Mouse (Mus musculus) limb, embryonic 10.5 days (tissue): ENCODE data around the gene Ptpro. TPM values are rescaled to one million over a fixed set of nuclear protein-coding genes. Genes with fewer than 3 reads are reported as not detected.

Experiments
- DNase-seq: peaks from one replicate; pipeline ENCODE4 v3.0.0-alpha.2; 2017; ENCODE audit warnings: low spot score
- H3K27ac ChIP-seq: fragments of 300-500 bp; sonication (generic); 2 replicates; pipeline ENCODE4 v1.5.1; 2016; ENCODE audit warnings: mild to moderate bottlenecking
- H3K27me3 ChIP-seq: fragments of 300-500 bp; sonication (generic); 2 replicates; pipeline ENCODE4 v1.6.1; 2016; ENCODE audit warnings: low read depth, mild to moderate bottlenecking; ENCODE audit not compliant: poor library complexity, severe bottlenecking
- H3K36me3 ChIP-seq: fragments of 300-500 bp; sonication (generic); 2 replicates; pipeline ENCODE4 v1.6.1; 2016; ENCODE audit warnings: mild to moderate bottlenecking, moderate library complexity
- H3K4me1 ChIP-seq: fragments of 300-500 bp; sonication (generic); 2 replicates; pipeline ENCODE4 v1.6.1; 2016
- H3K4me3 ChIP-seq: fragments of 300-500 bp; sonication (generic); 2 replicates; pipeline ENCODE4 v1.5.1; 2016; ENCODE audit warnings: mild to moderate bottlenecking, moderate library complexity
- H3K9me3 ChIP-seq: fragments of 300-500 bp; sonication (generic); replicated peaks from 2 replicates; pipeline ENCODE4 v1.6.1; 2016; ENCODE audit warnings: mild to moderate bottlenecking
- WGBS: fragments of 180-500 bp; shearing (Covaris S2); methylation state at CpG from one replicate; pipeline ENCODE4 v1.1.7; 2016; 5-methylcytosine and 5-hydroxymethylcytosine counted together
- polyA plus RNA-seq: library from polyadenylated mRNA; unstranded; fragments of >200 nt; fragmentation: Nextera tagmentation; extraction: Ambion mirVana; gene quantifications from 2 replicates; pipeline ENCODE4 v1.2.1, GENCODE M21; 2016

The Ptpro gene
- polyA plus RNA-seq, 1 experiment from 2014 or later: 0.10 TPM

DNA sequence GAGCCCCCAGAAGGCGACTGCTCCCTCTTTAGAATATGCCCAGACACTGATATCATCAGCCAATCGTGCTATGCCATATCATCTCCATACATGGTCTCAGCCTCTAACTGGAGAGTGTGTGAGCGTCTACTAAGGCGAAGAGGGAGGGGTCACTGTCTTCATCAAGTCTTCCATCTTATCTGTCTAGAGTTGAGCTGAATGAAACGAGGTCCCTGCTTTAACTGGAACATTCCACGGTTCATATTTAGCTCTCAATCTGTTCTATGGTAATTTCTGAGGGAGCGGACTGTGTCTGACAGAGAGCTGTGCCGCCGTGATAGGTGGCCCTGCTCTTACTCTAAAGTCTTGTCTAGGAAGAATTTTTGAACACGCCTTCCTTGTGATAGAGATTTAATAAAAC, 16.5 kb downstream of the Ptpro start:
- 90% methylated on average over 10 of the region's 10 CpGs for WGBS
- Histone ChIP-seq H3K27ac (no peak overlapping the region), H3K36me3 (no peaks in the 10 kb centered on the region), H3K9me3 (no peaks in the 10 kb centered on the region), H3K4me1 (no peaks in the 10 kb centered on the region), H3K27me3 (no peaks in the 10 kb centered on the region), H3K4me3 (no peak overlapping the region)
- no peak for DNase-seq

- no peaks in the 10 kb centered on the region for H3K9me3 ChIP-seq
- no peak overlapping the region for H3K27ac ChIP-seq
- H3K36me3 ChIP-seq: no peaks in the 10 kb centered on the region
- H3K27me3 ChIP-seq: no peaks in the 10 kb centered on the region
- H3K4me3 ChIP-seq: no peak overlapping the region
- no peak for DNase-seq
- WGBS: 93% methylated on average over 8 of the region's 8 CpGs
- H3K4me1 ChIP-seq: no peaks in the 10 kb centered on the region
Measured at GRCm38 (mm10) chr6:137272513-137272912, 20.4 kb downstream of the Ptpro start.

DNA sequence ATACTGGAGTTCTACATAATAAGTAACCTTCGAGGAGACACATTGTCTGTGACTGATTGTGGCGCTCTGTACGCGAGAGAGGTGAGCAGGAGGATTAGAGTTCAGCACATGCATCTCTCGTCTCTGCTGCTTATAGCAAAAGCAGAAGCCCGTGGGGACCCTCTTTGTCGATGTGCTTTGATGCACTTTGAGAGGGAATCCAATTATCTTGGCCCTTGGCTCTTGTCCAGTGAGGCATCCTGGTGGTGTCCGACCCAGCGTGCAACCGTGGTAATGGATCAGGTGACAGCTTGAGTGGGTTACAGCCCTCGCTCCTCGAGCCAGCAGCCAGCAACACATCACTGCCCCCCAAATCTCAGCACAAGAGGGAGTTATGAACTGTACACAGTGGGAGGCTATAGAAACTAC, 25.5 kb downstream of the Ptpro start:
- H3K36me3 ChIP-seq: no peaks in the 10 kb centered on the region
- no peak overlapping the region for H3K27ac ChIP-seq
- 80% methylated on average over 12 of the region's 12 CpGs for WGBS
- H3K27me3 ChIP-seq: no peaks in the 10 kb centered on the region
- 0 out of 2 replicates have a peak, but pooled peaks cover 3% of the 10 kb centered on the region for H3K4me1 ChIP-seq
- no peak for DNase-seq
- H3K4me3 ChIP-seq: no peak overlapping the region
- no peaks in the 10 kb centered on the region for H3K9me3 ChIP-seq

DNA sequence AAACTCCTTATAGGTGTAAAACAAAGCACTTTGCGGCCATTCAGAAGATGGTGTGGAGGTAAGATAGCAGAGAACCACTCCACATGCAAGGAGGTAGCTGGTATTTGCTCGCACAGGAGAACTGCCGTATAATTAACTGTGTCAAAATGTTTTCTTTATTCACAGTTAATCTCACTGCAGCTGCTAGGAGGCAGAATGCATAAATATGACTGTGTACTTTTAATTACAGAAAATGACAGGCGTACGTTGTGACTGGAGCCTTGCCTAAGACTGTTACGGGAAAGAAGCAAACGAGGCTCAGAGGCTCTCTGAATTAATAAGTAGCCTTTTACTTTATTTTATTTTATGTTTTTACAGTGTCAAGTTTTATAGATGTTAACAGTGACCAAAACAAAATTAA, 27.5 kb downstream of the Ptpro start:
- Histone ChIP-seq H3K27ac (no peak overlapping the region), H3K4me3 (no peak overlapping the region), H3K4me1 (0 out of 2 replicates have a peak, but pooled peaks cover 3% of the 10 kb centered on the region), H3K9me3 (no peaks in the 10 kb centered on the region), H3K36me3 (no peaks in the 10 kb centered on the region), H3K27me3 (peaks cover 5% of the 10 kb centered on the region; the same call in 1 of the 2 replicates)
- DNase-seq: no peak
- WGBS: 84% methylated on average over 7 of the region's 7 CpGs

- Histone ChIP-seq H3K4me1 (0 out of 2 replicates have a peak, but pooled peaks cover 3% of the 10 kb centered on the region), H3K36me3 (no peaks in the 10 kb centered on the region), H3K4me3 (no peak overlapping the region), H3K9me3 (no peaks in the 10 kb centered on the region), H3K27me3 (peaks cover 5% of the 10 kb centered on the region; the same call in 1 of the 2 replicates), H3K27ac (no peak overlapping the region)
- WGBS: 88% methylated on average over 6 of the region's 6 CpGs
- no peak for DNase-seq
Measured at GRCm38 (mm10) chr6:137281541-137282049, 29.5 kb downstream of the Ptpro start.

DNA sequence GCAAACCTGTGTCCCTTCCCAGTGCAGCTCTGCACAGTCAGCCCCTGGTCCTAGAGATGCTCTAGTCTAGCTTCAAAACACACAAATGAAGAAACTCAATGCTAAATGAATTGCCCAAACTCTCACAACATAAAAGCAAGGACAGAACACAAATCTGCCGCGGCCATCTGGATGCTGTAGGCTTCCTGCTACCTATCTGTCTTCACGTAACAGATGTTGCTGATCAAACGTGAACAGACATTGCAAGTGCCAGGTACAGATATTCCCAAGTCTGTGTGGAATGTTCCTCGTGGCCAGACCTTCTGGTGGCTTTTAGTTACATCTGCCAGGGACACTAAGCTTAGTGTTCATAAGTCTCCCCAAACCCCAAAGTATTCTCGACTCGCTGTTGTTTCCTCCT, 29.9 kb downstream of the Ptpro start:
- no peaks in the 10 kb centered on the region for H3K9me3 ChIP-seq
- 80% methylated on average over 7 of the region's 7 CpGs for WGBS
- no peak overlapping the region for H3K27ac ChIP-seq
- no peak for DNase-seq
- H3K36me3 ChIP-seq: no peaks in the 10 kb centered on the region
- 0 out of 2 replicates have a peak, but pooled peaks cover 3% of the 10 kb centered on the region for H3K4me1 ChIP-seq
- no peak overlapping the region for H3K4me3 ChIP-seq
- peaks cover 5% of the 10 kb centered on the region; the same call in 1 of the 2 replicates for H3K27me3 ChIP-seq

GRCm38 (mm10) chr6:137286376-137286775, 34.3 kb downstream of the Ptpro start:
- Histone ChIP-seq H3K4me1 (0 out of 2 replicates have a peak, but pooled peaks cover under 1% of the 10 kb centered on the region), H3K36me3 (no peaks in the 10 kb centered on the region), H3K27me3 (peaks cover 5% of the 10 kb centered on the region; the same call in 1 of the 2 replicates), H3K9me3 (no peaks in the 10 kb centered on the region), H3K27ac (no peak overlapping the region), H3K4me3 (no peak overlapping the region)
- no peak for DNase-seq
- WGBS: 91% methylated on average over 6 of the region's 6 CpGs

DNA sequence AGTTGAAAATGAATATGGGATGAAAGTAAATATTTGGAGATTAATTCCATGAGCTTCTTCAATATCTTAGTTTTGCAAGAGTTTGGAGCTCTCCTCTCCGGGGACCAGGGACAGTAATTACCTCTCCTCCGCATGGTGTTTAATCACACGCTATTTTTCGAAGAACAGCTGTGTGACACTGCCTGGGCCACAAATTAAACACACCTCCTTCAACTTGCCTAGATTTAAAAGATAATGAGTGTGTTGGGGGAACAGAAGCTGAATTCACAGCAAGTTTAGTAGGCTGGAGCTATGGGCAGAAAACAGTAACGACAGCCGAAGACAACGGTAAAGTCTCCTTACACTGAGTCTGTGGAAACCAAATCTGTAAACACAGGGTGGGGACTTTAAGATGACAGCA, 35.7 kb downstream of the Ptpro start:
- no peak overlapping the region for H3K27ac ChIP-seq
- H3K36me3 ChIP-seq: no peaks in the 10 kb centered on the region
- H3K4me3 ChIP-seq: no peak overlapping the region
- no peaks in the 10 kb centered on the region for H3K4me1 ChIP-seq
- 91% methylated on average over 7 of the region's 7 CpGs for WGBS
- peaks cover 5% of the 10 kb centered on the region; the same call in 1 of the 2 replicates for H3K27me3 ChIP-seq
- DNase-seq: no peak
- no peaks in the 10 kb centered on the region for H3K9me3 ChIP-seq

DNA sequence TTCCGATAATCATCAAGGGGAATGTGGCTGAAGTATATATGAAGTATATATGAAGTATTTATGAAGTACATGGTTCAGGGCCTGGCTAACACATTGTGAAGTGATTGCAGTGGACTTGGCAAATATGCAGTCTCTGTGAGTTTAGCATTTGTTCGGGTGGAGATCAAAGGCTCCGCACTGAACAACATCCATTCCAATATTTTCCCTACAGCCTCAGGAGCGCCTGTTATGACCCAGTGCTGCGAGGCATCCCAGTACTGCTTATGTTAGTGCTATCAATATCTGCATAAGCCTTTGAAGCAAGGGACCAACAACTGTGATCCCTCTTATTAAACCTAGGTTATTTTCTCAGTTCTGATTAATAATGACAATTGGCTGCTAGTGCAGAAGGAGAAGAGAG, 36.1 kb downstream of the Ptpro start:
- H3K9me3 ChIP-seq: no peaks in the 10 kb centered on the region
- H3K36me3 ChIP-seq: no peaks in the 10 kb centered on the region
- no peak overlapping the region for H3K4me3 ChIP-seq
- no peak for DNase-seq
- no peak overlapping the region for H3K27ac ChIP-seq
- 97% methylated on average over 5 of the region's 5 CpGs for WGBS
- H3K4me1 ChIP-seq: no peaks in the 10 kb centered on the region
- peaks cover 5% of the 10 kb centered on the region; the same call in 1 of the 2 replicates for H3K27me3 ChIP-seq

- DNase-seq: no peak
- no peak overlapping the region for H3K4me3 ChIP-seq
- H3K4me1 ChIP-seq: peaks cover 8% of the 10 kb centered on the region
- 83% methylated on average over 2 of the region's 2 CpGs for WGBS
- no peak overlapping the region for H3K27ac ChIP-seq
- H3K27me3 ChIP-seq: no peaks in the 10 kb centered on the region
- no peaks in the 10 kb centered on the region for H3K9me3 ChIP-seq
- H3K36me3 ChIP-seq: no peaks in the 10 kb centered on the region
Measured at GRCm38 (mm10) chr6:137292421-137292820, 40.3 kb downstream of the Ptpro start.

DNA sequence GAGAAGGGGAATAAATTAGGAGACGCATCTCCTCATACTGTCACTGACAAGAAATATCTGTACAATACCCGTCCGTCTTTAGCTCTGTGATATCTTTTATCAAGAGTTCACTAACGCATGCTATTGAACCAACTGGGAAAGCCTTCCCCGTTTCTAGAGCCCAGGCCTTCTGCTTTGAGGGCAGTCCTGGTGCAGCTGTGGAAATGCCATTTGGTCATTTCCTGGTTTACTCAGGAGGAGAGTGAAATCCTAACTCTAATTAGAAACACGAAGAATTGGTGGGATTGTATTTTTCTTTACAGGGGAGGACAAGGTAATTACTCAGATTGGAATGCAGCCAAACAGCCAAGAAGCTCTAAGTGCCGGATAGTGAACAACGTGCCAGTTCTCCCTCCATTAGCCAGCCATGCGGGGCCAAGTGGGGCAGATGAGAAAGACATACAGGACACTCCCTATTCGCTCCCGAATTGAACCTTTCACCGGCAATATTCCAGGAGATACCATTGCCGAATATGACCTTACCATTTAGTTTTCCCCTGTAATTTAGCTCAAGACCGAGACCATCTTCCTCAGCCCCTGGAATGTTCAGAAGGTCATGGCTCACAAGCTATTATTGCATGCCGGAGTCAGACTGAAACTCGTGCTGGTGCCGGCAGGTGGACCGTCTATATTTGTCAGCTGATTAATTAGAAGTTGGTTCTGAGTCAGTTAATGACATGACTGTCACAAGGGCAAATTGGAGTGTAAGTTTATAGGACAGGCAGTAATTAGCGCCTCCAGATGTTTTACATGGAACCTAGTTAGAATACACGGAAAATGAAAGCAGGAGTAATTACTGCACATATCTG, 43.1 kb downstream of the Ptpro start:
- no peak for DNase-seq
- Histone ChIP-seq H3K27me3 (no peaks in the 10 kb centered on the region), H3K4me1 (peaks cover 8% of the 10 kb centered on the region), H3K4me3 (no peak overlapping the region), H3K9me3 (no peaks in the 10 kb centered on the region), H3K36me3 (no peaks in the 10 kb centered on the region), H3K27ac (no peak overlapping the region)
- 72% methylated on average over 20 of the region's 20 CpGs for WGBS

DNA sequence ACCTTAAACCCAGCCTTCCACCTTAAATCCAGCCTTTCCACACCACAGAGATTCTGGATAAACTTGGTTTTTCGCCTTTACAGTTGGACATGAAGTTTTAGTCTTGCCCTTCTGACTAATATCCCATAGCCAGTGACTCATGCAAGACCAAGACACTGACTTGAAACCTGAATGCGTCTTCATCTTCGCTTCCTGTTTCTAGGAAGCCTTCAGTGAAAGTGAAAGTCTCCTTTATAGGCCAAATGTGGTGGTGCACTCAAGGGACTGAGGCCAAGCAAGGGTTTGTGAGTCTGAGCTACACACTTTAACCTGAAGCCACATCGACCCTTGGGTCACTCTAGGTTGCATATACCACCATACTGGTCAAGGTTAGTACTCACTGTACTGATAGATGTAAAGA, 50.4 kb downstream of the Ptpro start:
- H3K27me3 ChIP-seq: no peaks in the 10 kb centered on the region
- no peak for DNase-seq
- H3K4me1 ChIP-seq: no peaks in the 10 kb centered on the region
- no peak overlapping the region for H3K27ac ChIP-seq
- H3K36me3 ChIP-seq: no peaks in the 10 kb centered on the region
- H3K4me3 ChIP-seq: no peak overlapping the region
- H3K9me3 ChIP-seq: no peaks in the 10 kb centered on the region
- WGBS: 85% methylated on average over 4 of the region's 4 CpGs

DNA sequence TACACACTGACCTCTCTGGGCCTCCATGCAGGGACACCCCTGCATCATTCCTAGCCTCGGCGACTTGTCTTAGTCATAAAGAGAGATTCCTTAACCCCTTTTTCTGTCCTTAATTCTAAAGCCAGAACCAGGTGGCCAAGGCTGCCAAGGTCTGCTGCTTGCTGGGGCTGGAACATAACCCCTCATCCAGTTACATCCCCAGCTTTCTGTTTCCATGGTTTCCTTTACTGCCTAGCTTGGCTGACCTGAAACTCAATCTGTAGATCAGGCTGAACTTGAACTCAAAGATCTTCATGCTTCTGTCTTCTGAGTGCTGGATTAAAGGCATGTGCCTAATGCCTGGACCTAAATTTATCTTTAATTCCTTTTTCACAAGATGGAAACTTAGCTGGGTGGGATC, 51.7 kb downstream of the Ptpro start:
- 80% methylated on average over 2 of the region's 2 CpGs for WGBS
- DNase-seq: no peak
- Histone ChIP-seq H3K9me3 (no peaks in the 10 kb centered on the region), H3K36me3 (no peaks in the 10 kb centered on the region), H3K4me3 (no peak overlapping the region), H3K4me1 (no peaks in the 10 kb centered on the region), H3K27ac (no peak overlapping the region), H3K27me3 (no peaks in the 10 kb centered on the region)
